Mouse (Mus musculus) liver, adult 2 months (tissue): ENCODE measurements at regions not wholly inside any gene's neighbourhood (a gene's known extent, or its start where the extent isn't known, plus 50 kb on each side); places are given as distances from the start of the nearest gene placed in this dataset.

Experiments
- CTCF ChIP-seq: fragments of 200-500 bp; IDR thresholded peaks from 2 replicates; pipeline ENCODE4 v1.5.1; 2011; ENCODE audit warnings: low read depth, low read length, control low read depth
- POLR2A ChIP-seq: fragments of 200-500 bp; IDR thresholded peaks from 2 replicates; pipeline ENCODE4 v1.6.1; 2011; ENCODE audit warnings: low read length, control low read depth; ENCODE audit not compliant: insufficient read depth; ENCODE audit errors: extremely low read depth

DNA sequence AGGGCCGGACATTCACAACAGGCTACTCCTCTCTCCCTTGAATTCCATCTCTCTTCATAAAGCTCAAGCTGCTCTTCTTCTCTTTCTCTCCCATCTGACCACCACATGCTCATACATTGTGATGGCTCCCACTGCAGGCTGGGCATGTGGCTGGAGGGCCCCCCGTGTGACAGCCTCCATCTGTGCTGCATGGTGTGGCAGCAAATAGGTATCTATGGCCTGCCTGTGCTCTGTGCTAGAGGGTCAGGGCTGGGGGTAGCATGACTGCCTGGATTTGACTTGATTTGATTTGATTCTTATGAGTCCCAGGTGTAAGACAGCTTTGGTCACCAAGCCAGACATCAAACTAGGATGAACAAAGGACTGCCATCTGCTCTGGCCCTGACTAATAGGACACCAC lies 57.0 kb upstream of the Spred1 start:
- TF ChIP-seq CTCF (no peak), POLR2A (no peak)
